Mouse (Mus musculus): Measurements from ENCODE around the gene Aff1.

GRCm38 (mm10) chr5:103822949-103823348, 130.8 kb downstream of the Aff1 start:
- no peak for TF ChIP-seq EP300 (optimal IDR thresholded peaks at IDR 0.05)
- TF ChIP-seq CTCF (IDR thresholded peaks at IDR 0.05; ENCODE audit: low read depth): no peak

Measured in stomach, postnatal 0 days (tissue).